15 mouse cellular contexts compared by ENCODE assay signal in the genomic region with DNA sequence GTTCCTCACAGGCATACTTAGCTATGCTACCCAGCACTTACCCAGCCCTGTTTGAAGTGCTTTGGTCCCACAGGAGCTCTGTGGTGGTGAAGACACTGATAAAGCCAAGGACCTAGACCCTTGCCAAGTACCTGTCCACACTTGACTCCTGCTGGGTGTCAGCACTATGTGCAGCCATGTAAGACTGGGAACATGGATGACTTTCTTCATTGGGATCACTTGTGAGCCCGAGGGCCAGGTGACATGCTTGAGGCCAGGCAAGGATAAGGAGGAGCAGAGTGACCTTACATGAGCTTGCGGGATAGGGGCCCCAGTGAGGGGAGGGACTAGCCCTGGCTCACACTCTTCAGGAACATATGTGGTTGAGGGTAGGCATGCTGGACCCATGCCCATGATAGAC. TPM values are rescaled to one million over a fixed set of nuclear protein-coding genes. Genes with fewer than 3 reads are reported as not detected.
"Had no signal": no experiment of that assay in that cellular context is flagged by ENCODE, and none has a peak within 500 bp of the region (broad histone marks: within the 10 kb centered on the region; RNA-seq: fewer than 3 reads in every experiment).

No protein-coding gene starts in this region.

RNA-seq across cellular contexts. Expression of a gene that starts 8.9 kb away (rescaled TPM):
- total RNA-seq: megakaryocyte, adult 5-6 weeks; megakaryocyte-erythroid progenitor cell, adult 5-6 weeks had no signal
- polyA plus RNA-seq: lung, embryonic 14.5 days; lung, embryonic 16.5 days; midbrain, embryonic 10.5 days; midbrain, embryonic 12.5 days; midbrain, embryonic 14.5 days; midbrain, embryonic 16.5 days; myocyte; neural tube, embryonic 11.5 days; neural tube, embryonic 13.5 days; neural tube, embryonic 15.5 days; stomach, embryonic 14.5 days; stomach, embryonic 16.5 days; thymus, adult 2 months had no signal
